Mouse (Mus musculus) C2C12 (cell line): ENCODE measurements at regions not wholly inside any gene's neighbourhood (a gene's known extent, or its start where the extent isn't known, plus 50 kb on each side); places are given as distances from the start of the nearest gene placed in this dataset.

ENCODE experiments used
- CTCF ChIP-seq: IDR thresholded peaks from one replicate; pipeline ENCODE4 v1.5.1; 2011; ENCODE audit not compliant: control insufficient read depth, insufficient read depth, insufficient read length
- MAX ChIP-seq: IDR thresholded peaks from one replicate; pipeline ENCODE4 v1.6.1; 2011; ENCODE audit warnings: mild to moderate bottlenecking, control low read depth
- MYOD1 ChIP-seq: IDR thresholded peaks from one replicate; pipeline ENCODE4 v1.6.1; 2011; ENCODE audit warnings: low read depth; ENCODE audit not compliant: control insufficient read depth, insufficient read length
- MYOG ChIP-seq: IDR thresholded peaks from one replicate; pipeline ENCODE4 v1.6.1; 2011; ENCODE audit not compliant: control insufficient read depth, insufficient read length; ENCODE audit errors: extremely low read depth

DNA sequence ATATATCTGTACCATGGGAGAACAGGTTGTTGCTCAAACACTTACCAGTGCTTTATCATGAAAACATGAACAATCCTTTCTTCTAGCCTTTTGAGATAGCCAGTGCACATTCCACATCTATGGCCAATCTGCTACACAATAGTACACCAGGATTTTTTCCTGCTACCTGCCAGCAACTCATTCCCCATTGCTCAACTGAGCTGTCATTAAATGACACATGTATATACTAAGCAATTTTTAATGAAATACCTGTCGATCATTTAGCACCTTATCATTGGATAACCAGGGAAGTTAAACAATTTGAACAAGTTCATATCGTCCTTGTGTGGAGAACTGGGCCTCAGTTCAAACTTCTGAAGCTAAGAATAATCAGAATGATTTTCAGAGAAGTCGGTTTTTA, 111.5 kb downstream of the Nr2f2 start:
- no peak for TF ChIP-seq CTCF
- no peak for TF ChIP-seq MYOG
- TF ChIP-seq MYOD1: no peak
- no peak for TF ChIP-seq MAX
